Comparison of ENCODE assay signal across 8 mouse cellular contexts in the genomic region with DNA sequence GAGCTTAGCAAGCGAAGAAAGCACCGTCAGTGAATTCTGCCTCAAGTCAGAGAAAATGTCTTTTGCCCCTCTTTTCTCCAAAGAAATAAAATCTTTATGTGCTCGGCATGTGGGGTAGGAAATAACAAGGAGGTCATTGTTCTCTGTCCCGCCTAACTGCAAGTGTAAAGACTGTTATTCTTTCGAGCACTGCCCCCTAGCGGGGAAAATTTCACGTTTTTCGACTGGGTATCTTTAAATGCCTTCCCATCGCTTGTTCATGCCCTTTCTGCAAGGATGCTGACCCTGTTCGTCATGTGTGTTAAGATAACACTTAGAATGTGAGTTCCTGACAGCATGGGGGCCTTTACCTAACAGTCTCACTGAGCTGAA. TPM values are rescaled to one million over a fixed set of nuclear protein-coding genes. Genes with fewer than 3 reads are reported as not detected.
DNase-seq lines count a peak whose midpoint lies in the region; ATAC-seq and TF ChIP-seq lines count a peak whose summit lies in the region.

No protein-coding gene starts in this region.

- peak overlapping the region; percentile 22; the same call in 1 of the 2 replicates for H3K4me3 ChIP-seq in forebrain, embryonic 10.5 days
- no peak overlapping the region for H3K4me3 ChIP-seq in heart, embryonic 14.5 days (ENCODE audit: control insufficient read depth in 1 of 2, insufficient read depth in 1 of 2, low read depth in 1 of 2, low read length in 2 of 2)
- no peak overlapping the region for H3K4me3 ChIP-seq in kidney, postnatal 0 days (replicated peaks; ENCODE audit: low read depth, low read length)
- H3K4me3 ChIP-seq in liver, adult 2 months (ENCODE audit: insufficient read depth, low read depth, low read length) = no peak overlapping the region
- H3K4me3 ChIP-seq in neural tube, embryonic 11.5 days (ENCODE audit: low read depth, low read length) = no peak overlapping the region
- H3K4me3 ChIP-seq in stomach, postnatal 0 days (ENCODE audit: low read depth, low read length) = no peak overlapping the region

- no peaks in the 10 kb centered on the region for H3K9me3 ChIP-seq in forebrain, embryonic 10.5 days
- no peaks in the 10 kb centered on the region for H3K9me3 ChIP-seq in heart, embryonic 14.5 days (ENCODE audit: control insufficient read depth, low read length)
- no peaks in the 10 kb centered on the region for H3K9me3 ChIP-seq in kidney, postnatal 0 days (replicated peaks; ENCODE audit: low read length)
- no peaks in the 10 kb centered on the region for H3K9me3 ChIP-seq in neural tube, embryonic 11.5 days (ENCODE audit: control insufficient read depth, low read length)
- no peaks in the 10 kb centered on the region for H3K9me3 ChIP-seq in stomach, postnatal 0 days (ENCODE audit: control insufficient read depth, low read length)

- peak overlapping the region; percentile 43; the same call in 1 of the 2 replicates for H3K4me2 ChIP-seq in heart, embryonic 14.5 days (ENCODE audit: low read length)
- peak overlapping the region; percentile 33 for H3K4me2 ChIP-seq in kidney, postnatal 0 days (ENCODE audit: low read length)
- H3K4me2 ChIP-seq in neural tube, embryonic 11.5 days (ENCODE audit: low read depth) = no peak overlapping the region
- 0 out of 2 replicates have a peak overlapping the region, but pooled peaks have one; percentile 6 for H3K4me2 ChIP-seq in stomach, postnatal 0 days (replicated peaks; ENCODE audit: low read depth)

- TF ChIP-seq POLR2A in liver, adult 2 months (IDR thresholded peaks at IDR 0.05; ENCODE audit: extremely low read depth, insufficient read depth, low read length) = no peak

- peaks cover 60% of the 10 kb centered on the region for H3K4me1 ChIP-seq in forebrain, embryonic 10.5 days
- H3K4me1 ChIP-seq in heart, embryonic 14.5 days (ENCODE audit: control insufficient read depth in 2 of 2, insufficient read depth in 2 of 2, low read length in 2 of 2) = peaks cover 5 to 6% of the 10 kb centered on the region in 2 experiments
- H3K4me1 ChIP-seq in kidney, postnatal 0 days (replicated peaks; ENCODE audit: insufficient read depth, low read length) = 0 out of 2 replicates have a peak, but pooled peaks cover 5% of the 10 kb centered on the region
- no peaks in the 10 kb centered on the region for H3K4me1 ChIP-seq in liver, adult 2 months (ENCODE audit: control insufficient read depth, insufficient read depth, low read length)
- no peaks in the 10 kb centered on the region for H3K4me1 ChIP-seq in neural tube, embryonic 11.5 days (ENCODE audit: control insufficient read depth, insufficient read depth, low read length)
- H3K4me1 ChIP-seq in stomach, postnatal 0 days (replicated peaks; ENCODE audit: control insufficient read depth, insufficient read depth) = no peaks in the 10 kb centered on the region

- DNase-seq in CD4-positive, CD25-positive, alpha-beta regulatory T cell, adult 2 months (ENCODE audit: low read depth, low spot score) = peak; percentile 81
- DNase-seq in c-Kit-negative CD71-positive TER-119-positive erythroid progenitor cells, embryonic 14.5 days (ENCODE audit: low read depth, low spot score) = peak; percentile 45
- peak; percentile 92 for DNase-seq in forebrain, embryonic 10.5 days (ENCODE audit: extremely low spot score, low spot score)
- peak; percentile 95 for DNase-seq in kidney, postnatal 0 days (ENCODE audit: low spot score)
- DNase-seq in liver, adult 2 months (ENCODE audit: extremely low read depth, low read depth, low spot score) = peak; percentile 60
- peak; percentile 92 for DNase-seq in neural tube, embryonic 11.5 days (ENCODE audit: low spot score)
- DNase-seq in stomach, postnatal 0 days (ENCODE audit: low spot score) = peak; percentile 86

- no peak for ATAC-seq in heart, embryonic 14.5 days (ENCODE audit: insufficient number of reproducible peaks, insufficient read depth, low FRiP score, low read depth)
- peak; percentile 72 for ATAC-seq in kidney, postnatal 0 days (replicated peaks; ENCODE audit: low FRiP score, low read depth)
- peak; percentile 77 for ATAC-seq in neural tube, embryonic 11.5 days (ENCODE audit: insufficient read depth, low FRiP score, low TSS enrichment)
- peak; percentile 71 for ATAC-seq in stomach, postnatal 0 days (ENCODE audit: low FRiP score, low TSS enrichment)

- peaks cover 40% of the 10 kb centered on the region for H3K27me3 ChIP-seq in forebrain, embryonic 10.5 days (ENCODE audit: poor library complexity, severe bottlenecking)
- H3K27me3 ChIP-seq in heart, embryonic 14.5 days (ENCODE audit: control insufficient read depth, insufficient read depth, low read length) = no peaks in the 10 kb centered on the region
- no peaks in the 10 kb centered on the region for H3K27me3 ChIP-seq in kidney, postnatal 0 days (ENCODE audit: insufficient read depth, low read length)
- H3K27me3 ChIP-seq in liver, adult 2 months (ENCODE audit: control insufficient read depth, insufficient read depth, low read length) = no peaks in the 10 kb centered on the region
- H3K27me3 ChIP-seq in neural tube, embryonic 11.5 days (ENCODE audit: control insufficient read depth, insufficient read depth, low read length) = no peaks in the 10 kb centered on the region
- no peaks in the 10 kb centered on the region for H3K27me3 ChIP-seq in stomach, postnatal 0 days (ENCODE audit: control insufficient read depth, insufficient read depth, low read length)

- TF ChIP-seq EP300 in stomach, postnatal 0 days (optimal IDR thresholded peaks at IDR 0.05) = no peak

- H3K36me3 ChIP-seq in forebrain, embryonic 10.5 days (replicated peaks) = no peaks in the 10 kb centered on the region
- no peaks in the 10 kb centered on the region for H3K36me3 ChIP-seq in heart, embryonic 14.5 days (ENCODE audit: control insufficient read depth, insufficient read depth, low read length)
- H3K36me3 ChIP-seq in kidney, postnatal 0 days (ENCODE audit: insufficient read depth, low read length) = no peaks in the 10 kb centered on the region
- H3K36me3 ChIP-seq in liver, adult 2 months (ENCODE audit: control insufficient read depth, insufficient read depth, low read length) = no peaks in the 10 kb centered on the region
- H3K36me3 ChIP-seq in neural tube, embryonic 11.5 days (ENCODE audit: control insufficient read depth, insufficient read depth, low read length) = no peaks in the 10 kb centered on the region
- H3K36me3 ChIP-seq in stomach, postnatal 0 days (ENCODE audit: control insufficient read depth, insufficient read depth, low read length) = no peaks in the 10 kb centered on the region

- no peaks in the 10 kb centered on the region for H3K79me2 ChIP-seq in liver, adult 2 months (ENCODE audit: control insufficient read depth, insufficient read depth, low read length)

- 2% methylated on average over 10 of the region's 10 CpGs for WGBS in forebrain, embryonic 10.5 days
- WGBS in heart, embryonic 14.5 days = 3% methylated on average over 10 of the region's 10 CpGs
- 3% methylated on average over 10 of the region's 10 CpGs for WGBS in kidney, postnatal 0 days
- WGBS in liver, adult 2 months = 8% methylated on average over 10 of the region's 10 CpGs
- WGBS in neural tube, embryonic 11.5 days = 3% methylated on average over 10 of the region's 10 CpGs
- WGBS in stomach, postnatal 0 days = 5% methylated on average over 10 of the region's 10 CpGs

- H3K9ac ChIP-seq in heart, embryonic 14.5 days (ENCODE audit: low read length) = no peak overlapping the region
- no peak overlapping the region for H3K9ac ChIP-seq in kidney, postnatal 0 days (ENCODE audit: low read depth, low read length)
- H3K9ac ChIP-seq in liver, adult 2 months (ENCODE audit: low read depth, low read length) = no peak overlapping the region
- H3K9ac ChIP-seq in neural tube, embryonic 11.5 days (ENCODE audit: low read length) = no peak overlapping the region
- H3K9ac ChIP-seq in stomach, postnatal 0 days (ENCODE audit: low read length) = no peak overlapping the region

- peak; percentile 90 for TF ChIP-seq CTCF in kidney, postnatal 0 days (IDR thresholded peaks at IDR 0.05; ENCODE audit: low read depth)
- TF ChIP-seq CTCF in liver, adult 2 months (IDR thresholded peaks at IDR 0.05; ENCODE audit: low read depth, low read length) = peak; percentile 49; the same call in 1 of the 2 replicates
- peak; percentile 88 for TF ChIP-seq CTCF in stomach, postnatal 0 days (IDR thresholded peaks at IDR 0.05; ENCODE audit: low read depth)

- H3K27ac ChIP-seq in forebrain, embryonic 10.5 days = peak overlapping the region; percentile 83
- no peak overlapping the region for H3K27ac ChIP-seq in heart, embryonic 14.5 days (replicated peaks in 1 of 2; ENCODE audit: control insufficient read depth in 1 of 2, insufficient read depth in 1 of 2, low read depth in 2 of 2, low read length in 2 of 2)
- H3K27ac ChIP-seq in kidney, postnatal 0 days = no peak overlapping the region
- H3K27ac ChIP-seq in liver, adult 2 months (replicated peaks; ENCODE audit: insufficient read depth, low read depth, low read length) = no peak overlapping the region
- no peak overlapping the region; the same call in 1 of the 2 replicates for H3K27ac ChIP-seq in neural tube, embryonic 11.5 days (ENCODE audit: low read depth, low read length)
- H3K27ac ChIP-seq in stomach, postnatal 0 days (replicated peaks) = no peak overlapping the region

RNA-seq across cellular contexts. Expression of a gene that starts 47.0 kb away (rescaled TPM):
- polyA plus RNA-seq in forebrain, embryonic 10.5 days (2016; fragmentation: Nextera tagmentation; extraction: Ambion mirVana) = 60.4 and 64.8 TPM in 2 replicates
- 24.8 and 26.5 TPM in 2 replicates for polyA plus RNA-seq in heart, embryonic 14.5 days (2014; fragmentation: Nextera tagmentation; extraction: Ambion mirVana)
- polyA plus RNA-seq in kidney, postnatal 0 days (2015; fragmentation: Nextera tagmentation; extraction: Ambion mirVana) = 32.0 and 37.1 TPM in 2 replicates
- total RNA-seq in liver, adult 2 months (2014; rRNA removed) = 13.2 and 13.6 TPM in 2 replicates
- polyA plus RNA-seq in liver, adult 2 months (2012; rRNA removed) = 2.6 and 3.0 TPM in 2 replicates
- polyA plus RNA-seq in neural tube, embryonic 11.5 days (2014; fragmentation: Nextera tagmentation; extraction: Ambion mirVana) = 58.4 and 62.4 TPM in 2 replicates
- polyA plus RNA-seq in stomach, postnatal 0 days (2015; fragmentation: Nextera tagmentation; extraction: Ambion mirVana) = 17.6 and 18.6 TPM in 2 replicates

Comparison
In these comparisons a context has a peak if more than half of its experiments do, and no peak if none do; other contexts are left out.
1. DNase-seq: peak in every context shown above with its lines; median percentile 95 in kidney, postnatal 0 days; 92 in forebrain, embryonic 10.5 days; 92 in neural tube, embryonic 11.5 days; 86 in stomach, postnatal 0 days; 81 in CD4-positive, CD25-positive, alpha-beta regulatory T cell, adult 2 months; 60 in liver, adult 2 months; 45 in c-Kit-negative CD71-positive TER-119-positive erythroid progenitor cells, embryonic 14.5 days.